Mouse (Mus musculus) fibroblast of lung, adult 2 months (primary cell): ENCODE data around the gene Spata17.

ENCODE experiments used
- DNase-seq: peaks from one replicate; pipeline ENCODE4 v3.0.0-alpha.2; 2011; ENCODE audit warnings: low read depth

Spata17 gene

DNA sequence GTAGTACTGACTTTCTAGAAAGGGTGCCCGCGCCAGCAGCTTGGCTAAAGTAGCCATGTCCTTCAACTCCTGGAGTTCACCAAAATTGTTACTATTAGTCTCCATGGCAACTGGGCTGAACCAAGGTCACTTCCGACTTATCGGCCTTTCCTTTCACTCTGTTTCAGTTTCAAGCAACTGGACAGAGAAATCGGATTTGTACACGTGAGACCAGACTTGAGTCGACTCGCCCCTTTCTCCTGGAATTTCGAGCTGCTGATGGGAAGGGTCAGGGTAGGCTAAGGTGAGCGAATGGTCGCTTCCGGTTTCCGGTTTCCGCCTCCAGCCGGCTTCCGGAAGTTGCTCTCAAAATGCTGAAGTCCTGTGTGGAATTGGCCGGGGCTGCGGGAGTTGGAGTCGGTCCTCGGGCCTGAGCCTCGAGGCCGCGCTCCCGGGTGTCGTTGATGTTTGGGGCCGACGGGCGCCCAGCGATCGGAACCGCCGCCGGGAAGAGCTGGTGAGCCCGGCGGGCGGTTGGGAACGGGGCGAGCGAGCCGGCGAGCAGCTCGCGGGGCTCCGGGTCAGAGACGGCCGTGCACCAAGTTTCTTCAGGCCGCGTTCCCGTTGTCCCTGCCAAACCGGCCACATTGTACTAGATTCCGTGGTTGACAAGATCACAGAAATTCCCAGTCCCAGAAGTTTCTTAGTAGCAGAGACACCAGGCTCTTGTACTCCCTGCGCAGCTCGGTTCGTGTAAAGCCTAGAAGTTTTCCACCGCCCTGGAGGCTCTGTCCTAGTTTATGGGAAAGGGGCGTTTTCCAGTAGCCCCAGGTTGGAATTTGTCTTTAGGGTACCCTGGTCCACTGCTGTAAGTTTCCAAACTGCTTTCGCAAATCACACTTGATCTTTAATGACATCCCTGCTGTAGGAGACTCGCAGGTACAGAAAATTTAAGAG, at the start of gene Spata17, which contains the start of gene Gpatch2:
Gene Spata17 (minus strand): TSS at position 285 of the 936 bp plus-strand sequence.
Gene Gpatch2 (plus strand): TSS at position 328 of the 936 bp plus-strand sequence.
- DNase-seq: peak; percentile 67

DNA sequence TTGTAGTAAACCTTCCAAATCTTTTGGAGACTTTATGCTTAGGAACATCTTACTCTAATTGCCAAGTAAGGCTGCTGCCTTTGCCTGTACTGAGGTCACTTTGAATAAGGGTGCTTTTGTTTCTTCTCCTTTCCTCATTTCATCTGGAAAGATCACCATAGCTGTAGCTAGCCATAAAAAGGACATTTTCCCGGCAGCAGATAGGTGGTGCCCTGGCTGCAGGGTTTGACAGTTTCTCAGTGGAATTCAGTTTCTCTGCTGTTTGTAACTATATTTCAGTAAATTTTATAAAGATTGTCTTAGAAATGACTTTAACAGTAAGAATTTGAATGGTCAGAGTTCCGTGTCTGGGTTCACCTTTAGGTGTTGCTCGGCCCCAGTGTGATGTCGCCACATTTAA, 43.5 kb upstream of the Spata17 start:
- no peak for DNase-seq

DNA sequence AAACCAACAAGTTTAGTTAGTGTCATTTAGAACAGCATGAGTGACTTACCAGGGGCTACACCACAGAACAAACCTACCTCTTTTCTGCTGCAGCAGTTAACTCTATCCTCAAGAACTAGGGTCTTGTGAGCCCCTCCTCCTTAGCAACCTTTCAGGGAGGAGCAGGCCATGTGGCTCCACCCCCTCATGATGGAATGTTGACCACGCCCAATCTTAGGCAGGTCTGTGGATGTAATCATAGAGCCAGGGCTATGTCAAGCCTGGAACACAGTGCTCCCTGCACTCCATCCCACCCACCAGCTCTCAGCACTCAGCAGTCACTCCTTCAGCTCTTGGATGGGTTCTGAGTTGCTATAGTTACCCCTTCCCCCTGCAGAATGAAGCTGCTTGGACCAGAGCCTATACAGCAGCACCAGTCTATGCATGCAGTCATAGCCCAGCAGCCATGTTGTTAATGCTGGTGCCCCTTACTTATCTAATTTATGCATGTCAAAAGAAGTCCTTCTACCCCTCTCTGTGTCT, 35.5 kb upstream of the Spata17 start:
- DNase-seq: no peak

DNA sequence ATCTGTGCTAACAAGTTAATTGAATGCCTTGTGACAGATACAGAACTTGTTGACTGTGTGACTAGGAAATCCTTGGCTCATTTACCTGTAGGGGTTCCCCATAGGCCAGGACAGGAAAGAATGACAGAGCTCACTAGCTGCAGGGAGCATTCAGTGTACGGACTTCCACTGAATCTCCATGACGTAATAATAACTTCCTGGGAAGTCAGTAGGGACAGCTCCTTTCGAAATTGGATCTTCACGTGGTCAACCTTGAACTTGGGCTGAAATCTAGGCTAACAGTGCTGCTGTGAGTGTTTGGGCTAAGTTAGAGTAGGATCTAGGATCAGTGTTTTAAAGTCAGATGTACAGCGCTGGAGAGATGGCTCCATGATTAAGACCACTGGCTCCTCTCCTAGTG, 29.5 kb upstream of the Spata17 start:
- DNase-seq: no peak

DNA sequence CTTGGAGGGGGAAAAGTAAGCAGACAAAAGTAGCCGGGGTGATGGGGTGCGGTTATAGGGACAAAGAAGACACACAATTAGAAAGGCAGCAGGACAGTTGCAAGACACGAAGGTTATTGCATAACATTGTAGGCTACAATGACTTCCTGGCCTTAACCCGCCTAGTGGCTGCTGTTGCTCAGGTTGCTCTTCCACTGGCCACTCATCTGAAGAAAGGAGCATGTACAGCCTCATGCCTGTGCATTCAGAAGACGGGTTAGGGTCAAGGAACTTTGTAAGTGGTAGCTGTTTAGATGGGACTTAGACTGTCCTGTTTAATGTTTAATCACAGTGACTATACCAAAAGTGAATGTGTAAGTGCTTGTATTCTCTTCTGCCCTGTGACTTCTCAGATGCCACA, 26.1 kb upstream of the Spata17 start:
- DNase-seq: no peak

DNA sequence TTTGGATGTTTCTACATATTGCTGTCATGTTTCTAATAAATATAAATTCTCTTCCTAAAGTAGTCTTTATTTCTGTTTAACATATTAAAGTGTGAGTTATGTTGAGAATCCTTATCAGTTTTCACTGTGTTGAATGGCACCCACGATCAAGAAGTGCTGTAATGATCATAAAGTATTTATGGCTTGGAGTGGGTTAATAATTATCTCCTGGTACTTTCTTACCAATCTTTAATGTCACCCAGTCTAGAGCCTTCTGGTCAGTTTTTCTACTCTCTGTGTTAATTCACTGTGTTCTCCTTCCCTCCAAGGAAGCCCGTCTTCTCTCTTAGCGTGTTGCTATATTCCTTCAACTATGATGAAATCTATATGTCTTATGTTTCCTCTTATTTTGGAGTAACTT, 25.0 kb upstream of the Spata17 start:
- no peak for DNase-seq

DNA sequence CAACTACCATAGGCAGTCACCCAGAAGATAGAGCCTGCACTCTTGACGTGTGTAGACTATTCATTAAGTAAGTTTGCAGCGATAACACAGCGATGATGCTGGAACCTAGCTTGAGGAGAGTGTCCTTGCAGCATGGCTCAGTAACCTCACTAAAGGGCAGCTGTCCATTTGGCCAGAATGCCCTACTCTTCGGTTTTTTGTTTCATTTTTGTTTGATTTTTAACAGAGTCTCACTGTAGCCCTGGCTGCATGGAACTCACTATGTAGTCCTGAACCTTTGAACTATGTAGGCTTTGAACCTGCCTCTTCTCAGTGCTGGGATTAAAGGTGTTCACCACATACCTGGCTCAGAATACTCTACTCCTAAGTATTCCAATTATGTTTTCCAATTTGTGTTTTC, 22.8 kb upstream of the Spata17 start:
- DNase-seq: no peak

DNA sequence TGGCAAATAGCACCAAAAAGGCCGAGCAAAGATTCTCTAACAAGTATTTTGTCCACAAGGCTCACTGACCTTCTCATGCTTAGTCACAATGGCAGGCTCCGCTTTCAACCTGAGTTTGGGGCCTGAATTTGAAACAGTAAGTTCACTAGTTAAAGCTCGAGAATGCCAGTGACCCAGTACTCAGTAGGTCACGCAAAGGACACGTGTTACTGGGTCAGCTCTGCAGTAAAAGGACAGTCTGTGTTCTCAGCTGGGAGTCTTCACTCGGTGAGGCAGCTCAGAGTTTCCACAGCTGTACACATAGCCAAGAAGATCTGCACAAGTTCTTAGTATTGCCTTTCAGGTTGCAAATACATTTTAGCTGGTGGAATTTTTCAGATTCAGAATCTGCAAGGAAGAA, 21.0 kb upstream of the Spata17 start:
- DNase-seq: no peak

DNA sequence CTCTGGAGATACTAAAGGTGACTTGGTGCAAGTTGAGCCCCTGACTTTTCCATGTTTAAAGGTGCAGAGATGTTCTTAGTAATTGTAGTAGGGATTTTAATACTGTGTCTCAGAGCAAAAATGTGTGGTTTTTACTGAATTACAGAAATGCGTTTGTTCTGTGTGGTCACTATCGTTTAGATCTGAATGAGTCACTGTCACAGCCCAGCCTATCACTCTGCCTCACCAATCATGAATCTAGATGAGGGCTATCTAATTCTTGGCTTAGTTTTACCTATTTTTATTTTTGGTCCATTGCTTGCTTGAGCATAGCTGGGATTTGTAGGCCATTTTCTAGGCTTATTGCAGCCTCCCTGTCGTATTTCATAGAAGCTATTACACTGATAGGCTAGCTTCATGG, 19.9 kb upstream of the Spata17 start:
- no peak for DNase-seq

DNA sequence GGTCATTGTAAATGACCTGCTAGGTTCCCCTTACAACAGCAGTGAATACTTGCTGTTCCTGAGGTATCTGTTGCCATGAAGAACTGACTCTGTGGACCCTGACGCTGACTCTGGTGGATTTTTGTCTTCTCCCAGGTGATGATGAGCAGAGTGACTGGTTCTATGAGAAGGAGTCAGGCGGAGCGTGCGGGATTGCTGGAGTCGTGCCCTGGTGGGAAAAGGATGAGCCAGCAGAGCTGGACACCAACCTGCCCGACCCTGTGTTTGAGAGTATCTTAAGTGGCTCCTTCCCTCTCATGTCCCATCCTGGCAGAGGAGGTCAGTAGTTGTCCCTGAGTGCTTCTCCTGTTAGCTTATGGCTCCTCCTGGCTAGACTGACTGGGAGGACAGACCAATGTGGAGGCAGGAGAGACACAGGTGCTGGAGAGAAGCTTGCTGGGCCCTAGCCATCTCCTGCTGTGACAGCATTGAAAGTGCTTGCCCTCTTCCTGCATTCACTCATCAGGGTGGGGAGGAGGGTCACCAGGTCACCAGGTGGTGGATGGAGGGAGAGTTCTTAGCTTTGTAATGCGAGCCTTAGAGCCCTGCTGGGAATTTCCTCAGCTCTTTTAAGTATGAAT, 17.8 kb upstream of the Spata17 start:
- no peak for DNase-seq

DNA sequence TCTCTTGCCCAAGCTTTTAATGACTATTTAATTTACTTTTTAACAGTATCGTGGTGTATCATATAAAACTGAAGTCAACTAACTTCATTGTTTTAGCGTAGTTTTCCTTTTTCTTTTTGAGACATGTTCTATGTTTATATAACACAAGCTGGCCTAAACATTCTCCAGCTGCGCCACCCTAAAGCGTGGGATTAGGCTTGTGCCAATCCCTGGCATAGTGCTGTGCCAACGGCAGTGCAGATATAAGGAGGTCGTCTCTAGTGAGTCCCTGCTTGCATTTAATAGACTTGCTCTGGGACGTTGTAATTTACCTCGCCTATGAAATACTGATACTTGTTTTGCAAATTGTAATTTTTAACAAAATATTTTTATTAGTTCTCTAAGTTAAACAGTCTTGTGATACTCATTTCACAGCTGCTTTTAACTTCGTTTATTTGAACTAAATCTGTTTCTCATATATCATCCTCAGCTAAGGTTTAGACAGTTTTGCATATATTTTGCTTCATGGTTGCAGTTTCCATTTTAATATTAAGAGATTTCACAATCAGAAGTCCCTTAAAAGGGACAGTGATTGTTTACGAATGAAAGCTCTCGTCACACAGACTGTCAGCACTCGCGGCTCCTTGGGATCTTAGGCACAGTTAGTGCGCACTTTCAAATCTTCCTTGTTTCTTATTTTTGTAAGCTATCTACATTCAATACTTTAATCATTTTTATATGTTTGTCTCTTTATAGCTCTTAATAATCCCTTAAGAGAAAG, 17.1 kb upstream of the Spata17 start:
- DNase-seq: no peak

DNA sequence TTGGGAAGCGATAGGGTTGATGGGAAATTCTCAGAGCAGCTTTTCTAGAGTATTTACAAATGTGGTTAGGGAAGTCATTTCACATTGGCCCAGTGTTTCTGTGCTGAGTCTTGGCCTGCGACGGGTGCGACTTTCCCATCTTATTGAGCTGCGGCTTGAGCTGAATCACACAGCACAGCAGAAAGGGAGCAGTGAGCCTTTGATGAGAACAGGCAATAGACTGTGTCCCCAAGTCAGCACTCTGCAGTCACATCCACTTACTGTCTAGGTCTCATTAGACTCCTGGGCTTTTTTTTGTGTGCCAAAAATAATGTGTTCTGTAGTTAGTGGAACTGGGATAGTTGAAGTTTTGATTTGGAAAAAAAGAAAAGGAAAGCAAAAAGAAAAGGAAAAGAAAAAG, 15.0 kb upstream of the Spata17 start:
- no peak for DNase-seq

DNA sequence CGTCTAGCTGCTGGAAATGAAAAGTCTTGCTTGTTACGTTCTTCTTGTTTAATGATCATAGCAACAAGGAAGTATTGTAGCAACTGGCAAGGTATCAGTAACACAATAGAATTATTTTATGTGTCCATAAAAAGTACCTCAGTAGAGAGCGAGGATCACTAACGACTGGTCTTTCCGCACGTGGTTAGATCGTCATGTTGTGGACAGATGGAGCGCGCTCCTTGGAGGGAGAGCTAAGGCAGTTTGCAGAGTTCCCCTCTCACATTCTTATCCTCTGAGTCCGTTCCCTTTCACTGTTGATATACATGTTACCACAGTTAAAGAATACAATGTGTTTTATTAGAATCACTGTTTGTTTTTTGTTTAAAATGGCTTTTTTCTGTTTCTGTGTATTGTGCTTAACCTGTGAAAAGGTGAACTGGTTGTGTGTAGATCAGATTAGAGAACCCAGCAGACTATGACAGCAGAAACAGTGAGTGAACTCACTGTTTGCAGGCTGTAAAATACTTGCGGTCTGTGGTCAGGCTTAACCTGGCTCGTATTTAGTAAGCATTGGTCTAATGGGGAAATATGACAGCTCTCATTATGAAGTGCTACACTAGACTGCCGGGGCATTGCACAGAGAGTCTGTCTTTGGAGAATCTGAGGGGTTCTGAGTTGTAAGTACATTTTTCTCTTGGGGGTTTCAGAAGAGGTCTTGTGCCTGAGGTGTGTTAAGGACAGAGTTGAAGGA, 13.3 kb upstream of the Spata17 start:
- DNase-seq: peak; percentile 5

DNA sequence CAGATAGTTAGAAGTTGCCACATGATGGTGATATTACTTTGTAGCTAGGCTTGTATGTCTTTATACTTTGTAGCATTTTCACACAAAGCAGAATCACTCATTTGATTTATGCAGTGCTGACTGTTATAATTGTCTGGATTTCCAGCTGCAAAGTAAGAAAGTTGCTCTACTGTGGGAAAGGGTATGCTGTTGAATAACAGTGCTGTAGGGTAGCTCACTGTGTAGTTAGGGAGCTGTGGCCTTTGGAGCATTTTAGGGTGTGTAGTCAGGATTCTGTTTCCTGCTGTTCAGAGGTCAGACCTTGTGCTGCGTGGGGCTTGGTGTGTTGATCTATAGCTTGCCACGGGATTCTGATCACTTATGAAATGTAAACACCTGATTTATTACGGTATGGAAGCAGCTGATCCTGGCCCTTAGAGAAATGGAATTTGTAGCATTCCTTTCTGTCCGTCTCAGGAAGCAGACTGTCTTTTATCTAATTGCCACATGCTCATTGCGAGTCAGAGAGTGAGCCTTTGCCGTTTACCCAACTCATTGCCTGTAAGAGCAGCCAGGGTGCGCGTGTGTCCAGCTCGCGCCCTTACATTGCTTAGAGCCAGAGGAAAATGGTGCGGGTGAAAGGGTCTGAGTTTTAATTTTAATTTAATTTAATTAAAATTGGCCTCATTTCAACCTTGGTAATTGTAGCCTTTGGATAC, 11.2 kb upstream of the Spata17 start:
- no peak for DNase-seq

DNA sequence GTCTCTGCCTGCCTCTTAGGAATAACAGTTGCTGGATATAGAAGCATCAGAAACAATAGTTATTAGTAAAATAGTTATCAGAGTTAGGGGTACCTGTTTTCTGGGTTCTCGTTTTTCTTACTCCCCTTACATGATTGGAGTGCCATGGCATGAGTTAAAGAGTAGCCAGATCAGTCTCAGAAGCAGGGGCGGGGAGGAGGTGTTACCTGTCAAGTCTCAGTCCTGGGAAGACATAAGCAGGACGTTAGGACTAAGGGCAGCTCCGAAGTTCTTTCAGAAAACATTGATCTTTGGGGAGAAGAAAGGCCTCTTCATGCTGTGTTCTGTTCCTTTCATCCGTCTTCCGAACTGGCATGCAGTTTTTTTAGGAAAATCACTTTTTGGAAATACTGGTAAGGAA, 5.5 kb upstream of the Spata17 start:
- DNase-seq: no peak

DNA sequence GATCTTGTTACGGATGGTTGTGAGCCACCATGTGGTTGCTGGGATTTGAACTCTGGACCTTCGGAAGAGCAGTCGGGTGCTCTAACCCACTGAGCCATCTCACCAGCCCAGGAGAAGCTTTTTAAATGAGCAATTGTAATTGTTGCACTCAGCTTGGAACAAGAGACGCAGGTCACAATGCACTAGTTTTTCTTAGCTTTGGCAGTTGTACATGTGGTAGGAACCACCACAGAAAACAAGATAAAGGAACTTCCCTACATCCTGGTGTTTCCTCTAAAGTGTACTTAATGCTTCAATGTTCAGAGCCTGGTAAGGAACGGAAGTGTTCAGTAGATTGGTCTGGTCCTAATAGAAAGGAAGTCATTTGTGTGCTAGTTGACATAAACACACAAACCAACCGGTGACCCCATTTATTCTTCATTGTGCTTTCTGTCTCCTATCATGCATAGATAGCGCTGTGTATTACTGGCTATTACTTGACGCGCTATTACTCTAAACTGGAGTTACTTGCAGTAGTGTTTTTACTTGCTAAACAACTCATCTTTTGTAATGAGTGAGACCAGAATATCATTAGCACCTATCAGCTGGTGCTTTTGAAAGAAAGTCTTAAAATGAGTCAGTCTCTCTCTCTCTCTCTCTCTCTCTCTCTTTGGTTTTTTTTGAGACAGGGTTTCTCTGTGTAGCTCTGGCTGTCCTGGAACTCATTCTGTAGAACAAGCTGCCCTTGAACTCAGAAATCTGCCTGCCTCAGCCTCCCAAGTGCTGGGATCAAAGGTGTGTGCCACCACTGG, 1.6 kb upstream of the Spata17 start:
- DNase-seq: no peak

DNA sequence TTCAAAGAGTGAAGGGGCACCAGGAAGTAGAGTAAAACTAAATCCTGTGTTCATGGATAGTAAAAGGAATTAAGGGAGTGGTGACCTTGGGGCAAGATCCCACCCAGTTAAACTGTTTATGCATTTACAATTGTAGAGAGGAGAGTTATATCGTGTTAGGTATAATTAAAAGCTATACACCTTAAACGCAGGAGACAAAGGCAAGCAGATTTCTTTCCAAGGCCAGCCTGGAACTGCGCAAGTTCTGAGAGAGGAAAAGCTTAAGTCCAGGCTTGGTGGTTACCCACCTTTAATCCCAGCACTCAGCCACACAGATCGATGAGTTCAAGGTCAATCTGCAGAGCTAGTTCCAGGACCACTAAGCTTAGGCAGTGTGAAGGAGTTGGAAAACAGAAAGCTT, 4.5 kb downstream of the Spata17 start:
- no peak for DNase-seq

DNA sequence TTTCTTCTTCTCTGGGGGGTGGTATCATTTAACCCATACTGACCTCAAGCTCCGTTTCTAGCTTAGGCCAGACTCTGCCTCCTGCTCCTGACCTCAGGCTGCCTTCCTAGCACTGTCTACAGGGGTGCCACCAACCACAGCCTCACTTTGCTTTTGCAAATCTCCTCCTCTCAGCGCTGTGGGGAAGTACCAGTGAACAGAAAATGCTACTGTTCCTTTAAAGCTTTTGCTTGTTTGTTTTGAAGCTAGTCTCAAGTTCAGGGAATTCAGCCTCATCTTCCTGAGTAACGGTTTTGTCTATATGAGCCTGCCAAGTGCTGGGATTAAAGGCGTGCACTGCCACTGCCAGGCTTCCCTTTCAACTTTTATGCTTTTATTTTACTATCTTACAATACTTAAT, 5.8 kb downstream of the Spata17 start:
- DNase-seq: no peak

DNA sequence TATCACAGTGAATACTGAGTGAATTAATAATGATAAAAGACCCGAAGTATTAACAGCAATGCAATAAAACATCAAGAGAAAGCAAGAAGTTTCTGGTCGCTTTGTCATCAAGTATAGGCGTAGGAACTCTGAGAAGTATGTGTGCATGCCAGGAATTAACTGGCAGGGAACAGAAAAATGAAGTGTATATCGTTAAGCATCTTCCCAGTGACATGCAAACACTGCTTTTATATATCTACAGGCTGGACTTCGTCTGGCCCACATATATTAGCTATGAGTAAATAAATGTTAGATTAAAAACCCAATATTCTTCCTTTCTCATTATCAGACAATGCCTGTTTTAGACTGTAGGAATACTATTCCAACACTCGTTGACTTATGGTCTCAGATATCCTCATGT, 9.8 kb downstream of the Spata17 start:
- no peak for DNase-seq

DNA sequence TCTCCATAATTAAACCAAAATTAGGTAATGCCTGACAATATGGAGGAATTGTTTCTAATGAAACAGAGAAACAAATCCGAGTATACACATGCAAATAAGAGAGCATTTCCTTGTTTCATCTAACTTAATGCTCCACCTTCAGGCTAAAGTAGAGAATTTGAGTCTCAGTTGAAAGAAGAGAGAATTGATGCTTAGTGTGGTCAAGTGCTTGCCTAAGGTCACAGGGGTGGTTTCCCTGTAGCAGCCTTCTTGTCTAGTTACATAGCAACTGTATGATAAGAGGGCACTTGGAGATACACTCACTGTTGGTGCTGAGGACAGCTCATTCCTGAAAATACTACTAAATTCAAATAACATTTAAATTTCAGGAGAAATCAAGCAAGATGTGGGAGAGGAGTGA, 36.7 kb downstream of the Spata17 start:
- DNase-seq: no peak
